Mouse (Mus musculus) ES-E14 (cell line): ENCODE measurements at regions not wholly inside any gene's neighbourhood (a gene's known extent, or its start where the extent isn't known, plus 50 kb on each side); places are given as distances from the start of the nearest gene placed in this dataset.

Experiments
- ZC3H11A ChIP-seq: IDR thresholded peaks from 2 replicates; pipeline ENCODE4 v1.6.1; 2012; ENCODE audit warnings: low read depth, mild to moderate bottlenecking, inconsistent platforms, low read length, borderline replicate concordance
- ZNF384 ChIP-seq: IDR thresholded peaks from 2 replicates; pipeline ENCODE4 v1.6.1; 2012; ENCODE audit warnings: low read depth, low read length, inconsistent platforms

GRCm38 (mm10) chr13:55994460-55994859 lies 141.7 kb downstream of the H2afy start:
- no peak for TF ChIP-seq ZNF384
- no peak for TF ChIP-seq ZC3H11A
